Mouse (Mus musculus) hindbrain, embryonic 12.5 days (tissue): ENCODE measurements around the gene Ggt5. TPM values are rescaled to one million over a fixed set of nuclear protein-coding genes. Genes with fewer than 3 reads are reported as not detected.

Source experiments
- ATAC-seq: fragments of 200-750 bp; cut with Nextera tagmentation; 2 replicates; pipeline ENCODE4 v1.8.0; 2017; ENCODE audit warnings: moderate TSS enrichment; ENCODE audit not compliant: low FRiP score
- H3K27ac ChIP-seq: fragments of 300-500 bp; sonication (generic); 2 replicates; pipeline ENCODE4 v1.5.1; 2016; ENCODE audit warnings: mild to moderate bottlenecking
- H3K27me3 ChIP-seq: fragments of 300-500 bp; sonication (generic); 2 replicates; pipeline ENCODE4 v1.6.1; 2016; ENCODE audit warnings: mild to moderate bottlenecking
- H3K36me3 ChIP-seq: fragments of 300-500 bp; sonication (generic); 2 replicates; pipeline ENCODE4 v1.6.1; 2016; ENCODE audit warnings: mild to moderate bottlenecking
- H3K4me1 ChIP-seq: fragments of 300-500 bp; sonication (generic); 2 replicates; pipeline ENCODE4 v1.6.1; 2016
- H3K4me2 ChIP-seq: fragments of 300-500 bp; sonication (generic); replicated peaks from 2 replicates; pipeline ENCODE4 v1.6.1; 2016; ENCODE audit warnings: mild to moderate bottlenecking
- H3K4me3 ChIP-seq: fragments of 300-500 bp; sonication (generic); 2 replicates; pipeline ENCODE4 v1.5.1; 2016; ENCODE audit warnings: mild to moderate bottlenecking
- H3K9ac ChIP-seq: fragments of 300-500 bp; sonication (generic); 2 replicates; pipeline ENCODE4 v1.6.1; 2016; ENCODE audit warnings: mild to moderate bottlenecking, moderate library complexity
- H3K9me3 ChIP-seq: fragments of 300-500 bp; sonication (generic); replicated peaks from 2 replicates; pipeline ENCODE4 v1.6.1; 2016; ENCODE audit warnings: mild to moderate bottlenecking
- WGBS: fragments of 180-500 bp; shearing (Covaris S2); methylation state at CpG from one replicate; pipeline ENCODE4 v1.1.7; 2016; 5-methylcytosine and 5-hydroxymethylcytosine counted together
- polyA plus RNA-seq: library from polyadenylated mRNA; unstranded; fragments of >200 nt; fragmentation: Nextera tagmentation; extraction: Ambion mirVana; gene quantifications from 2 replicates; pipeline ENCODE4 v1.2.1, GENCODE M21; 2016

Ggt5 gene
- polyA plus RNA-seq, 1 experiment from 2014 or later, result 2.1 TPM

GRCm38 (mm10) chr10:75633576-75634139 is 44.5 kb downstream of the Ggt5 start:
- Histone ChIP-seq H3K4me2 (no peak overlapping the region), H3K36me3 (no peaks in the 10 kb centered on the region), H3K9me3 (no peaks in the 10 kb centered on the region), H3K27me3 (no peaks in the 10 kb centered on the region), H3K4me3 (no peak overlapping the region), H3K4me1 (no peaks in the 10 kb centered on the region), H3K27ac (no peak overlapping the region), H3K9ac (no peak overlapping the region)
- 77% methylated on average over 14 of the region's 14 CpGs for WGBS
- ATAC-seq, result no peak

GRCm38 (mm10) chr10:75634610-75635009 is 45.5 kb downstream of the Ggt5 start:
- no peaks in the 10 kb centered on the region for H3K4me1 ChIP-seq
- H3K4me3 ChIP-seq, result no peak overlapping the region
- H3K27ac ChIP-seq, result no peak overlapping the region
- no peaks in the 10 kb centered on the region for H3K36me3 ChIP-seq
- no peaks in the 10 kb centered on the region for H3K27me3 ChIP-seq
- no peak overlapping the region for H3K4me2 ChIP-seq
- no peak for ATAC-seq
- no peak overlapping the region for H3K9ac ChIP-seq
- no peaks in the 10 kb centered on the region for H3K9me3 ChIP-seq
- WGBS, result 93% methylated on average over 8 of the region's 8 CpGs

- Histone ChIP-seq H3K27me3 (no peaks in the 10 kb centered on the region), H3K9ac (no peak overlapping the region), H3K36me3 (no peaks in the 10 kb centered on the region), H3K4me2 (no peak overlapping the region), H3K4me1 (no peaks in the 10 kb centered on the region), H3K4me3 (no peak overlapping the region), H3K27ac (no peak overlapping the region), H3K9me3 (no peaks in the 10 kb centered on the region)
- ATAC-seq, result no peak
- 71% methylated on average over 14 of the region's 14 CpGs for WGBS
These were observed 46.0 kb downstream of the Ggt5 start for GRCm38 (mm10) chr10:75635019-75635692.

GRCm38 (mm10) chr10:75635693-75636055 is 46.5 kb downstream of the Ggt5 start:
- Histone ChIP-seq H3K4me1 (no peaks in the 10 kb centered on the region), H3K9me3 (no peaks in the 10 kb centered on the region), H3K4me2 (no peak overlapping the region), H3K4me3 (no peak overlapping the region), H3K36me3 (no peaks in the 10 kb centered on the region), H3K27me3 (no peaks in the 10 kb centered on the region), H3K9ac (no peak overlapping the region), H3K27ac (no peak overlapping the region)
- ATAC-seq, result no peak
- WGBS, result 3% methylated on average over 9 of the region's 9 CpGs

GRCm38 (mm10) chr10:75636084-75636786 is 47.1 kb downstream of the Ggt5 start:
- H3K9ac ChIP-seq, result no peak overlapping the region
- H3K4me2 ChIP-seq, result no peak overlapping the region
- 86% methylated on average over 12 of the region's 12 CpGs for WGBS
- H3K27ac ChIP-seq, result no peak overlapping the region
- H3K9me3 ChIP-seq, result no peaks in the 10 kb centered on the region
- no peaks in the 10 kb centered on the region for H3K36me3 ChIP-seq
- no peaks in the 10 kb centered on the region for H3K4me1 ChIP-seq
- H3K27me3 ChIP-seq, result no peaks in the 10 kb centered on the region
- ATAC-seq, result no peak
- no peak overlapping the region for H3K4me3 ChIP-seq

GRCm38 (mm10) chr10:75637711-75638110 is 48.6 kb downstream of the Ggt5 start:
- 87% methylated on average over 11 of the region's 11 CpGs for WGBS
- Histone ChIP-seq H3K4me3 (no peak overlapping the region), H3K27me3 (no peaks in the 10 kb centered on the region), H3K36me3 (no peaks in the 10 kb centered on the region), H3K9me3 (no peaks in the 10 kb centered on the region), H3K9ac (no peak overlapping the region), H3K27ac (no peak overlapping the region), H3K4me1 (no peaks in the 10 kb centered on the region), H3K4me2 (no peak overlapping the region)
- ATAC-seq, result no peak

GRCm38 (mm10) chr10:75641721-75642222 is 52.6 kb downstream of the Ggt5 start:
- Histone ChIP-seq H3K4me2 (no peak overlapping the region), H3K36me3 (peaks cover 15% of the 10 kb centered on the region), H3K4me1 (peaks cover 17% of the 10 kb centered on the region), H3K27me3 (no peaks in the 10 kb centered on the region), H3K27ac (no peak overlapping the region), H3K9me3 (no peaks in the 10 kb centered on the region), H3K9ac (no peak overlapping the region), H3K4me3 (no peak overlapping the region)
- no peak for ATAC-seq
- 92% methylated on average over 7 of the region's 7 CpGs for WGBS

GRCm38 (mm10) chr10:75642436-75642835 is 53.3 kb downstream of the Ggt5 start:
- no peaks in the 10 kb centered on the region for H3K27me3 ChIP-seq
- peaks cover 17% of the 10 kb centered on the region for H3K4me1 ChIP-seq
- H3K4me3 ChIP-seq, result no peak overlapping the region
- H3K9me3 ChIP-seq, result no peaks in the 10 kb centered on the region
- peaks cover 21% of the 10 kb centered on the region for H3K36me3 ChIP-seq
- H3K9ac ChIP-seq, result no peak overlapping the region
- no peak overlapping the region for H3K4me2 ChIP-seq
- no peak for ATAC-seq
- WGBS, result 81% methylated on average over 9 of the region's 9 CpGs
- no peak overlapping the region for H3K27ac ChIP-seq

GRCm38 (mm10) chr10:75642891-75643290 is 53.8 kb downstream of the Ggt5 start:
- Histone ChIP-seq H3K9me3 (no peaks in the 10 kb centered on the region), H3K27me3 (no peaks in the 10 kb centered on the region), H3K27ac (no peak overlapping the region), H3K4me1 (peaks cover 17% of the 10 kb centered on the region), H3K9ac (no peak overlapping the region), H3K36me3 (peaks cover 26% of the 10 kb centered on the region), H3K4me3 (no peak overlapping the region), H3K4me2 (no peak overlapping the region)
- WGBS, result 83% methylated on average over 2 of the region's 2 CpGs
- no peak for ATAC-seq

- no peak within 1 kb of the TSS for H3K4me3 ChIP-seq
- peak within 1 kb of the TSS; percentile 32 for H3K4me2 ChIP-seq
- WGBS, result 4% methylated on average over 11 of the region's 11 CpGs
These were observed 54.7 kb downstream of the Ggt5 start, which contains the start of gene Susd2 for GRCm38 (mm10) chr10:75643741-75644343. TSS of gene Susd2 (minus strand) at chr10:75644008.

GRCm38 (mm10) chr10:75645616-75646015 is 56.5 kb downstream of the Ggt5 start:
- Histone ChIP-seq H3K4me2 (no peak overlapping the region), H3K9me3 (no peaks in the 10 kb centered on the region), H3K4me3 (no peak overlapping the region), H3K36me3 (peaks cover 52% of the 10 kb centered on the region), H3K4me1 (peaks cover 17% of the 10 kb centered on the region), H3K9ac (no peak overlapping the region), H3K27ac (no peak overlapping the region), H3K27me3 (no peaks in the 10 kb centered on the region)
- ATAC-seq, result no peak
- 94% methylated on average over 8 of the region's 8 CpGs for WGBS

More at GRCm38 (mm10) chr10:75643741-75644343, 54.7 kb downstream of the Ggt5 start, which contains the start of gene Susd2:
- Histone ChIP-seq H3K9me3 (no peaks in the 10 kb centered on the region), H3K36me3 (peaks cover 34% of the 10 kb centered on the region), H3K4me1 (peaks cover 17% of the 10 kb centered on the region), H3K27ac (peak within 1 kb of the TSS; percentile 31; the same call in 1 of the 2 replicates), H3K9ac (0 out of 2 replicates have a peak within 1 kb of the TSS, but pooled peaks have one; percentile 14), H3K27me3 (no peaks in the 10 kb centered on the region)
- peak; percentile 69 for ATAC-seq

- H3K36me3 ChIP-seq, result peaks cover 60% of the 10 kb centered on the region
- ATAC-seq, result no peak
- H3K9ac ChIP-seq, result no peak overlapping the region
- no peak overlapping the region for H3K27ac ChIP-seq
- H3K4me2 ChIP-seq, result no peak overlapping the region
- H3K27me3 ChIP-seq, result no peaks in the 10 kb centered on the region
- H3K9me3 ChIP-seq, result no peaks in the 10 kb centered on the region
- WGBS, result 91% methylated on average over 6 of the region's 6 CpGs
- H3K4me1 ChIP-seq, result peaks cover 17% of the 10 kb centered on the region
- no peak overlapping the region for H3K4me3 ChIP-seq
These were observed 57.3 kb downstream of the Ggt5 start for GRCm38 (mm10) chr10:75646406-75646805.
